Mouse (Mus musculus): ENCODE data around the gene Glo1. TPM values are rescaled to one million over a fixed set of nuclear protein-coding genes. Genes with fewer than 3 reads are reported as not detected.

Glo1 gene
- polyA plus RNA-seq, 1 experiment from 2014 or later, result 156 TPM

DNA sequence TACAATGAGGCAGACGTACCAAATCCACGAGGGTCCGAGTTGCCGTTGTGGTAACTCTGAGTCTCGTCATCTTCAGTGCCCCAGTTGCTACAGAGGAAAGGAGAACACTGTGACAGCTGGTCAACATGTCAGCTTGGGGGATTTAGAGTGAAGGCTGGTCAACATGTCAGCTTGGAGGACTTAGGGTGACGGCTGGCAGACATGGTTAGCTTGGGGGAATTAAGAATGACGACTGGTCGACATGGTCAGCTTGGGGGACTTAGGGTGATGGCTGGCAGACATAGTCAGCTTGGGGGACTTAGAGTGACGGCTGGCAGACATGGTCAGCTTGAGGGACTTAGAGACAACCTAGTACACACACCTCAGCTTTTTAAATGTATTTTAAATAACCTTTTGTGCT is 28.9 kb downstream of the Glo1 start:
- peaks cover 59% of the 10 kb centered on the region for H3K36me3 ChIP-seq
- peaks cover 15% of the 10 kb centered on the region for H3K4me1 ChIP-seq (replicated peaks)
- 89% methylated on average over 9 of the region's 9 CpGs for WGBS

DNA sequence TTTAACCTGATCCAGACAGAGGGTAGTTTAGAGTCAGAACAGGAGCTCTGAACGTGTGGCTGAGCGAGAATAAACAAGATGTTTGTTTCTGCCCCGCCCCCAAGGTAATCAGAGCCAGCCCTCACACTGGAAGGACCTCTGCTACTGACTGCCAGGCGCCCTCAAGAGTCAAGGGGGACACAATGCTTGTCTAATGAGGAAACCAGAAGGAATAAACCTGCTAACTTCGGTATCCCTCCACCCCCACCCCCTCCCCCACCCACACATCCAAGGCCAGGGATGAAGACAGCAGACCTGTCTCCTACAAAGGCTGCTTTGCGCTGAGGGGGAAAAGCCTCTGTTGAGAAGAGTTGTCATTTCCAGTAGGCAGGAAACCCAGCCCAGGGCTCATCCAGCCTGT is 31.8 kb downstream of the Glo1 start:
- Histone ChIP-seq H3K9me3 (no peaks in the 10 kb centered on the region), H3K36me3 (peaks cover 45% of the 10 kb centered on the region), H3K27ac (peak overlapping the region; percentile 65), H3K9ac (replicated peaks) (no peak overlapping the region), H3K4me2 (replicated peaks) (no peak overlapping the region), H3K27me3 (no peaks in the 10 kb centered on the region), H3K4me1 (replicated peaks) (peaks cover 21% of the 10 kb centered on the region), H3K4me3 (replicated peaks) (no peak overlapping the region)
- WGBS, result 54% methylated on average over 6 of the region's 6 CpGs
- ATAC-seq, result no peak

More for the DNA sequence above, 28.9 kb downstream of the Glo1 start:
- Histone ChIP-seq H3K4me3 (replicated peaks) (no peak overlapping the region), H3K27ac (no peak overlapping the region), H3K9me3 (no peaks in the 10 kb centered on the region), H3K4me2 (replicated peaks) (no peak overlapping the region), H3K9ac (replicated peaks) (no peak overlapping the region), H3K27me3 (no peaks in the 10 kb centered on the region)
- no peak for ATAC-seq

- 50% methylated on average over 5 of the region's 5 CpGs for WGBS
- no peaks in the 10 kb centered on the region for H3K9me3 ChIP-seq
- no peak overlapping the region for H3K4me3 ChIP-seq (replicated peaks)
- no peak for ATAC-seq
- no peak overlapping the region for H3K4me2 ChIP-seq (replicated peaks)
- H3K27ac ChIP-seq, result peak overlapping the region; percentile 65
- H3K9ac ChIP-seq (replicated peaks), result no peak overlapping the region
- H3K27me3 ChIP-seq, result no peaks in the 10 kb centered on the region
- H3K36me3 ChIP-seq, result peaks cover 41% of the 10 kb centered on the region
- H3K4me1 ChIP-seq (replicated peaks), result peaks cover 21% of the 10 kb centered on the region
Observed at GRCm38 (mm10) chr17:30594407-30594806, 32.3 kb downstream of the Glo1 start.

DNA sequence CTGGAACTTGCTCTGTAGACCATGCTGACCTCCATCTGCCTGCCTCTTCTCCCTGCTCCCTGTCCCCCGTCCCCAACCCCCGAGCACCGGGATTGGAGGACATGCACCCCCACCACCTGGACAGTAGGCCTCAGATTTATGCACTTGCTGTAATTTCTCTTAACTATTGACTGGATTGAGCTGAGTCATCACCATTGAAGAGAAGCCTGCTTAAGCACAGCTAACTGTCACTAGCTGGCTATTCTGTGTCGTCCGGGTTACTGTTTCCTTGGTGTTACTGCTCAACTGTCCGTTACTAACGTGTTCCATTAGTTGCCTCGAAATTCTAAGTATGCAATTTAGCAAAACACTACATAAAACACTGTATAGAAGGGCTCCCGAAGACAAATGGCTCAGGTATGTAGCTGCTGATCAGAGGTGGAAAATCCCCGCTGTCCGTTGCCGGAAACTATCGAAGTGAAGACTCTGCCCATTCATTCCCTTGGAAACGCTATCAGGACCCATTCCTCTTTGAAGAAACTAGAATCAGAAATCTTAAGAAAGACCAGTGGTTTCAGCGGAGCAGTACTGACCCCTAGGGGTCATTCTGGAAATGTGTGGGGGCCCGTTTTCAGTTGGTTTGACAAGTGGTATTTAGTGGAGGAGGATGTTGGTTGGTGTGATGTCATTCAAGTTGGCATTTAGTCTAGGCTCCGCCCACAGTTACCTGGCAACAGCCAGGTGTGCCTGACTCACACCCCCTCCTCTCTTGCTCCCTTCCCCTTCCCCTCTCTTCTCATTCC is 36.1 kb downstream of the Glo1 start:
- H3K4me3 ChIP-seq (replicated peaks), result no peak overlapping the region
- H3K9me3 ChIP-seq, result no peaks in the 10 kb centered on the region
- peak overlapping the region; percentile 7; the same call in 1 of the 2 replicates for H3K4me2 ChIP-seq (replicated peaks)
- H3K27ac ChIP-seq, result no peak overlapping the region
- H3K9ac ChIP-seq (replicated peaks), result no peak overlapping the region
- peaks cover 20% of the 10 kb centered on the region for H3K4me1 ChIP-seq (replicated peaks)
- ATAC-seq, result peak; percentile 40
- 41% methylated on average over 17 of the region's 17 CpGs for WGBS
- peaks cover 12% of the 10 kb centered on the region; the same call in 1 of the 2 replicates for H3K36me3 ChIP-seq
- H3K27me3 ChIP-seq, result no peaks in the 10 kb centered on the region

DNA sequence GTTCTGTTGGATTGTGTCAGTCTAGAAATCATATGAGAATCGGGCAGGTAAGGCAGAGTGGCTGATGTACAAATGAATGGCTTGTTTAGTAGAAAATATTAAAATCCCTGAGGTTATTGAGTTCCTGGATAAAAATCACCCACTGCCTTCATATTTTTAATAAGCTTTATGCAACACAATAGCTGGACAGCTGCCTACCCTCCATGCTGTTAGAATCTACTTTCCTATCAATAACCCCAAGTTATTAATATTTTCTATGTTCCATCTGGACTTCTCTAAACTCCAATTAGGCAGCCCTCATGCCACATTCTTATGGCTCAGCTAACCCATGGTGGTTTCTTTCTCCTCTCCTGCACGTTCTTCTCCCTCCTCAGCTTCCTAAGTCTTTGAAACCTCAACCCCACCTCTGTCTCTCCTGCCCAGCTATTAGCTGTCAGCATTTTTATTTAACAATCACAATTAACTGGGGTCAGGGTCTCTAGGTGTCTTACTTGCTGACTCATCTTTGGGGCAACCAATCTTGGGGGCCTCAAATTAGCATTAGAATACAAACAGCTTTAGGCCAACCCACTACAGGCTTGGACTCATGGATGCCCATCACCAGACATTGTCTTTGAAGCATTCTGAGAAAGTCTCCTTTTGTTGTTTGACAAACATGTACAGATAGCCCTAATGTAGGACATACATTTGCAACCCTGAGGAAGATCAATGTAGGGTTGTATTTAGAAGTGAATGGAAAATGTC is 43.2 kb downstream of the Glo1 start:
- Histone ChIP-seq H3K9ac (replicated peaks) (no peak overlapping the region), H3K4me2 (replicated peaks) (no peak overlapping the region), H3K27me3 (no peaks in the 10 kb centered on the region), H3K9me3 (no peaks in the 10 kb centered on the region), H3K27ac (no peak overlapping the region), H3K4me3 (replicated peaks) (no peak overlapping the region), H3K4me1 (replicated peaks) (no peaks in the 10 kb centered on the region), H3K36me3 (no peaks in the 10 kb centered on the region)
- WGBS, result 86% methylated on average over 2 of the region's 2 CpGs
- no peak for ATAC-seq

- H3K9ac ChIP-seq (replicated peaks), result no peak overlapping the region
- H3K36me3 ChIP-seq, result no peaks in the 10 kb centered on the region
- 86% methylated on average over 3 of the region's 3 CpGs for WGBS
Observed at GRCm38 (mm10) chr17:30582313-30582712, 44.4 kb downstream of the Glo1 start.

DNA sequence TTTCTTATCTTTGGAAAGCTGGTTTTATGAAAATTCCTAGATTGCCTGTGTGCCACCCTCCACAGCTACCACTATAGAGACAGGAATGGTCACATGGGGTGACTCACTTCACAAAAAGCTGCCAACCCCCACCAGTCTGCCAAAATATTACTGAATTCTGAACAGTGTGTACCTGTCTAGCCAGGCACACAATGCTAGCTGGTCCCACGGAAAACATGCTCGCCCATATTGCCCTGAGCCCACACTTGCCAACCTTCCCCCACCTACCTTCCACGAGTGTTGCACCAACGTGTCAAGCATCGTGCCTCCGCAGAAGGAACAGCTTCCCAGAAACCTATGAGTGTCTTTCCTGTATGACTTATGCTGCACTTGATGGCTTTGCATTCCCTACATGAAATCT is 45.5 kb downstream of the Glo1 start:
- Histone ChIP-seq H3K4me3 (replicated peaks) (no peak overlapping the region), H3K27ac (no peak overlapping the region), H3K27me3 (no peaks in the 10 kb centered on the region), H3K9me3 (no peaks in the 10 kb centered on the region), H3K9ac (replicated peaks) (no peak overlapping the region), H3K36me3 (no peaks in the 10 kb centered on the region), H3K4me1 (replicated peaks) (peaks cover 14% of the 10 kb centered on the region), H3K4me2 (replicated peaks) (no peak overlapping the region)
- ATAC-seq, result no peak
- WGBS, result 87% methylated on average over 6 of the region's 6 CpGs

More at GRCm38 (mm10) chr17:30582313-30582712, 44.4 kb downstream of the Glo1 start:
- no peak for ATAC-seq
- Histone ChIP-seq H3K4me2 (replicated peaks) (no peak overlapping the region), H3K27me3 (no peaks in the 10 kb centered on the region), H3K27ac (no peak overlapping the region), H3K4me1 (replicated peaks) (peaks cover 6% of the 10 kb centered on the region; the same call in 1 of the 2 replicates), H3K4me3 (replicated peaks) (no peak overlapping the region), H3K9me3 (no peaks in the 10 kb centered on the region)

- H3K4me1 ChIP-seq (replicated peaks), result peaks cover 14% of the 10 kb centered on the region
- H3K36me3 ChIP-seq, result no peaks in the 10 kb centered on the region
- H3K27ac ChIP-seq, result no peak overlapping the region
- no peak overlapping the region for H3K4me3 ChIP-seq (replicated peaks)
- ATAC-seq, result no peak
- 87% methylated on average over 1 of the region's 1 CpGs for WGBS
- H3K9me3 ChIP-seq, result no peaks in the 10 kb centered on the region
- H3K4me2 ChIP-seq (replicated peaks), result no peak overlapping the region
- no peak overlapping the region for H3K9ac ChIP-seq (replicated peaks)
- no peaks in the 10 kb centered on the region for H3K27me3 ChIP-seq
Observed at GRCm38 (mm10) chr17:30580781-30581180, 45.9 kb downstream of the Glo1 start.

DNA sequence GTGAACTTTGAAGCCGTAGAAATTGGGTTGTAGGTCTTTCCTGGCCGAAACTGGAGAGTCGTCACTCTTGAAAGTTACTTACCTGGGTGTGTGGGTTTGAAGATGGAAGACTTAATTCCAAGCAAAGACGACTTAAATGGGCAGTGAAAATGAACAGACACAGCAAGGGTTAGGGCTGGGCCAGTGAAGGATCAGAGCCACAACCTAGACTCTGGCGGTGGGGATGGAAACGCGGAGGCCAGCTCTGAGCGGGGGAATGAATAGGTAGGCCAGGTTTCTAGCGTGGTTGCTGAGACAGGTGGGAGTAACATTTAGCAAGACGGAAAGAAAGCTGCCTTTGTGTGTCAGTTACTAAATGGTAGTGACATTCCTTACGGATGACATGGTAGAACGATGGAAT is 49.7 kb downstream of the Glo1 start:
- WGBS, result 64% methylated on average over 12 of the region's 12 CpGs
- H3K27me3 ChIP-seq, result no peaks in the 10 kb centered on the region
- H3K4me2 ChIP-seq (replicated peaks), result peak overlapping the region; percentile 75
- no peaks in the 10 kb centered on the region for H3K36me3 ChIP-seq
- H3K27ac ChIP-seq, result peak overlapping the region; percentile 90; the same call in 1 of the 2 replicates
- peak overlapping the region; percentile 75 for H3K9ac ChIP-seq (replicated peaks)
- H3K9me3 ChIP-seq, result no peaks in the 10 kb centered on the region
- peak overlapping the region; percentile 77 for H3K4me3 ChIP-seq (replicated peaks)
- ATAC-seq, result no peak
- peaks cover 30% of the 10 kb centered on the region for H3K4me1 ChIP-seq (replicated peaks)

DNA sequence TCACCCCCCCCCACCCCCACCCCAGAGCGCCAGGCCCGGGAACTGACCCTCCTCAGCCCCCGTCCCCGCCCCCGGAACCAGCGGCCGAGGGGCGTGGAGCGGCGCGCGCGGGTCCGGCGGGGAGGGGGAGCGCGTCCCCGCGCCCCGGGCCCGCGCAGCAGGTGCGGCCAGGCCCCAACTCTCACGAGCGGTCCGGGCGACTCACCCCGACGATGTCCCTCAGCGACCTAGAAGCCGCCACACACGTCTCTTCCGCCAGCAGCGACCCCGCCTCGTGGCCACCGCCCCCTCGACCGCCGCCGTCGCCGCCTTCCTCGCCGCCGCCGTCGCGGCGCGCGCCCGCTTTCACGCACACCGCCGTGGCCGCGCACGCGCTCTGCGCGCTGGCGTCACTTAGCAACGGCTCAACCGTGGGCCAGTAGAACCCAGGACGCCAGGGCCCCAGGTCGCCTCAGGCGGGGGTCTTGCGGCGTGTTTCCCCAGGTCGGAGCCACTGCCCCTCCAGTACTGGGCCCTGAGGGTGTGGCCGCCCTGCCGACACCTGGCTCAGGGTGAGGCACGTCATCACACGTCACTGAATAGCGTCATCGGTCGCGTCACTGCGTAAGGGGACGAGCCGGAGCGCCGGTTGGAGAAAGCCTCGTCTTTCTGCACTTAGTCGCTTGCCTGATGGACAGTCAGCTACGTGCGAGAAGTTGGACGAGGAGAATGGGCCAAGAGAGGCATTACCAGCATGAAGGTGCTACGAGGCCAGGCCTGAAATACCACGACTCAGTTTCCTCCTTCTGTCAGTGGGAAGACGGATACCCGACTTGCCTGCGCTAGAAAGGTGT is 50.5 kb downstream of the Glo1 start, which contains the start of gene Btbd9:
Gene Btbd9, minus strand, starts transcription at position 548 of the 833 bp plus-strand sequence.
- Histone ChIP-seq H3K27me3 (no peaks in the 10 kb centered on the region), H3K9ac (replicated peaks) (peak within 1 kb of the TSS; percentile 75), H3K4me2 (replicated peaks) (peak within 1 kb of the TSS; percentile 75), H3K27ac (peak within 1 kb of the TSS; percentile 90), H3K36me3 (no peaks in the 10 kb centered on the region), H3K4me3 (replicated peaks) (peak within 1 kb of the TSS; percentile 77), H3K9me3 (no peaks in the 10 kb centered on the region), H3K4me1 (replicated peaks) (peaks cover 30% of the 10 kb centered on the region)
- under 1% methylated on average over 78 of the region's 94 CpGs for WGBS
- peak; percentile 94 for ATAC-seq

- peak overlapping the region; percentile 75 for H3K9ac ChIP-seq (replicated peaks)
- 5% methylated on average over 35 of the region's 35 CpGs for WGBS
- H3K9me3 ChIP-seq, result no peaks in the 10 kb centered on the region
- peak; percentile 53 for ATAC-seq
- H3K4me3 ChIP-seq (replicated peaks), result peak overlapping the region; percentile 77
- no peaks in the 10 kb centered on the region for H3K27me3 ChIP-seq
- peak overlapping the region; percentile 75 for H3K4me2 ChIP-seq (replicated peaks)
- H3K4me1 ChIP-seq (replicated peaks), result peaks cover 30% of the 10 kb centered on the region
- H3K27ac ChIP-seq, result peak overlapping the region; percentile 90
- H3K36me3 ChIP-seq, result no peaks in the 10 kb centered on the region
Observed at GRCm38 (mm10) chr17:30575121-30575904, 51.4 kb downstream of the Glo1 start.
